Mouse (Mus musculus): ENCODE data around the gene Gzmd.
"Not testable (repeated sequence)": the region's sequence is repeated elsewhere in the genome, so short reads cannot be mapped to it uniquely, and the experiment has no call there.

Gene Gzmd

DNA sequence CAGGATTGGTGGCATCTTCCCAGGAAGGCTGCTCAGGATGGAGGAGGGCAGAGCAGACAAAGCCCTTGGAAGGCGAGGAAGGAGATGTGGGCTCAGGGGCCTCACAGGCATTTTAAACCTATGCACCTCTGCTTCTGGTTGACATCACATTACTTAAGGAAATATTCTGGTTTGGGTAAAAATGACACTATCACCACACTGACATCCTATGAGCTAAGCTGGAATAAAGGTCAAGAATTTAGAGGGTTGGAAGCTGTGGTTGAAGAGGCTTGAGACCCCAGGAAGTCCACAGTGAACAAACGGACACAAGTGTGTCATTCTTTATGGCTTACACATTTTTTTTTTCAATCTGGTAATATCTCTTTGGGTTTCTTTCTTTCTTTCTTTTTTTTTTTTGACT, at the start of gene Gzmd:
Gene Gzmd, minus strand, starts transcription at position 101 of the 400 bp plus-strand sequence.
- DNase-seq, result not testable (repeated sequence)

DNA sequence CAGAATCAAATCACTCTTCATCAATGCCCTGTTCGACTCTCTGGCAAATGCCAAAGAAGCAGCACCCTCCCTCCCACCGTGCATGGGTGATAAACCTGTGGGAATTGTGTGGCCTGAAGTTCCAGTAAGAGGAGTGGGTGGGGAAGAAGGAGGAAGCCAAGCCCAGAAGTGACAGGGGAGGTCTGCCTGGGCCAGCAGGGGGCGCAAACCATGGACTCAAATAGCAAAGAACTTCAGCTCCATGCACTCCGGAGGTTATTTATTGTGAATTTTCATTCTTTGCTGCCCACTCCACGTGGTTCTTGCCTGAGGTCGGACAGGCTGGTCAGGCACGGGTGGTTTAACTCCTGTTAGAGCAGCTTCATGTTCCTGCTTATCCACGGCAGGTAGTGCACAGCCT, 45.2 kb upstream of the Gzmd start:
- DNase-seq, result peak; percentile 54

DNA sequence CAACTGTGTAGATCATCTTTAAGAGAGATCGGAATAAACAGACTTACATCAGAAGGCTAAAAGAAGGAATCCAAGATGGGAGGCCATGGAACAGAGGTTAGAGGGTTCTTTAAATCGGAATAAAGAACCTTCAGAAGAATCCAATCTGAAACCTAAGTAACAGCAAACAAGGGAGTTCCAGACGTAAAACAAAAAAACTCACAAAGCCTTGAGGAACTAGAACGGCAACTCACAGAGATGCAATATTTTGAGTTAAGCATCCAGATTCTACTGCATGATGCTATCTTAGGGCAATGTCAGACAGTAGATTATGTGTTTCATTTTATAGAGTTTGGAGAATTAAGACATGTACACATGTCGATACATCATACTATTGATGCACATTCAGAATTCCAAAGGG, 42.1 kb upstream of the Gzmd start, which contains the start of gene Gzmn:
Gene Gzmn, minus strand, starts transcription at position 101 of the 400 bp plus-strand sequence.
- no peak for DNase-seq

DNA sequence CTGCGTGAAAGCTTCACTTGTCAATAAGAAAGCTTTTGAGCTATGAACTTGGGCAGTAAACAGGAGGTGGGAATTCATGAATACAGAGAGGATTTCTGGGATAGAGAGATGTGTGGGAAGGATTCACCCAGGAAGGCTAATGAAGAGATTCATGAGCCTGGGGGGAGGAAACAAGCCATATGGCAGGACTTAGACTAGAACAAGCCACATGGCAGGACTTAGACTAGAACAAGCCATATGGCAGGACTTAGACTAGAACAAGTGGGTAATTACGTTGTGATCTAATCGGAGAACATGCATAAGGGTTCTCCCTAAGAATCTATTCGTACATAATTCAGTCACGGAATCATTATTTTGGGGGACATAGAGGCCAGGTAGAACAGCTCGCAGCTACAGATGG, 41.0 kb upstream of the Gzmd start:
- DNase-seq, result no peak

DNA sequence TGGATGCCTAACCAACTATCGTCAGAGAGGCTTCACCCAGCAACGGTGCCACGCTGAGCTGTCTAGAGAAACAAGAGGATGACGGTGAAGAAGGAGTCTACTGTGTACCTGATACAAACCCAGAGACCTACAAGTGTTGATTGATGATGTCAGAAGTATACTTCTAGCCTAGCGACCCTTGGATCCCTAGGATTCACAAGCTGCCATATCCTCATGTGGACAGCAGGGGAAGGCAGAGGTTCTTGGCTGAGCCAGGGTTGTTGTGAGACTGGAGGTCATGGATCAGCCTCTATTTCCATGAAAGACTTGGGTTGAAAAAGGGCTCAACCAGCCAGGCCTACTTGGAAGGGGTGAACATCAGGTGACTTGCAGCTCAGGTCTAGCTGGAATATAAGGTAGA, 40.3 kb upstream of the Gzmd start:
- no peak for DNase-seq

DNA sequence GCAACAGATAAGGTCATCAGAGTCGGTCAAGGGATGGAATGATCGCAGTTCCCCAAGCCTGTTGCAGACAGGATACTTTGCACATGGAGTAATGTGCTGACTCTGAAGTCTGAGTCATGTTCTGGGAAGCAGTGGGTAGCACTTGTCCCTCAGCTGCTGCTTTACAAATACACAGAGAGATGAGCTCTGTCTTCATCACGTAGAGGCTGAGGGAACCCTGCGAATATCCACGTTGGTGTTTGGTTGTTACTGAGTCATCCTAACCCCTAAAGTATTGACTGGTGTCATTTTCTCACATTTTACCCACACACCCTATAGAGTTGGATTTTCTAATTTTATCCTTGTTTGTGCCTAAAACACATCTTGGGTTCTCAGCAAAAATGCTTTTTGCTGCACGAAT, 35.6 kb upstream of the Gzmd start:
- DNase-seq, result no peak

DNA sequence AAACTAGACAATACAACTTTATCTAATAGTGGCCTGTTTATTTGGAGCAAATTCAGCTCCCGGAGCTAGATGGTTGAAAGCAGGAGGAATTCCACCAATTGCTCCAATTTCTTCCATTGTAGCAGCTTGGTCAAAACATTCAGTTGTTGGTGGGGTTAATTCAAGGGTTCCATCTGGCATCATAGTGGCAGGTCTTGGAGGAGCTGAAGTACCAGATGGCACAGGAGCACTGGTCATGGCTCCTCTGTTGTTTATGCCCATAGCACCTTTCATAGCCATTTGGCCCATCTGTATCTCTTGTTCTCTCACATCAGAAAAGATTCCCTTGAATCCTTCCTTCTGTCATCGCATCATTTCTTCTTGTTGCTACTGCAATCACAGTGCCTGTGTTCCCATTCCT, 29.7 kb upstream of the Gzmd start:
- no peak for DNase-seq

DNA sequence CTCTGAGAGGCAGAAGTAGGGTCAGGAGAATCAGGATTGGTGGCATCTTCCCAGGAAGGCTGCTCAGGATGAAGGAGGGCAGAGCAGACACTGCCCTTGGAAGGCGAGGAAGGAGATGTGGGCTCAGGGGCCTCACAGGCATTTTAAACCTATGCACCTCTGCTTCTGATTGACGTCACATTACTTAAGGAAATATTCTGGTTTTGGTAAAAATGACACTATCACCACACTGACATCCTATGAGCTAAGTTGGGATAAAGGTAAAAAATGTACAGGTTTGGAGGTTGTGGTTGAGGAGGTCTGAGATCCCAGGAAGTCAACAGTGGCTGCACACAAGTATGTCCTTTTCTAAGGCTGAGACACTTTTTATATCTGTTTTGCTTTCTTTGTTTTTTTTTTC, 27.1 kb upstream of the Gzmd start, which contains the start of gene Gzmg:
Gene Gzmg, minus strand, starts transcription at position 101 of the 400 bp plus-strand sequence.
- DNase-seq, result not testable (repeated sequence)

DNA sequence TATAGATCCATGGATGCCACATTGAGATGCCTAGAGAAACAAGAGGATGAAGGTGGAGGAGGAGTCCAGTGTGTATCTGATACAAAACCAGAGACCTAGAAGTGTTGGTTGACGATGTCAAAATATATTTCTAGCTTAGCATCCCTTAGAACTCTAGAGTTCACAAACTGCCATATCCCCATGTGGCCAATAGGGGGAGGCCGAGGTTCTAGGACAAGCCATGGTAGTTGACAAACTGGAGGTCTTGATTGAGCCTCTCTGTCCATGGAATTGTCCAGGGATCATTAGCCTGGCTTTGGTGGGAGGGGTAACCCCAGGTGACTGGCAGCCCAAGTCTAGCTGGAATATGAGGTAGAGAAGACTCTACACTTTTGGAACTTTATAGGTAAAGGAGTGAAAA, 22.9 kb upstream of the Gzmd start:
- no peak for DNase-seq

DNA sequence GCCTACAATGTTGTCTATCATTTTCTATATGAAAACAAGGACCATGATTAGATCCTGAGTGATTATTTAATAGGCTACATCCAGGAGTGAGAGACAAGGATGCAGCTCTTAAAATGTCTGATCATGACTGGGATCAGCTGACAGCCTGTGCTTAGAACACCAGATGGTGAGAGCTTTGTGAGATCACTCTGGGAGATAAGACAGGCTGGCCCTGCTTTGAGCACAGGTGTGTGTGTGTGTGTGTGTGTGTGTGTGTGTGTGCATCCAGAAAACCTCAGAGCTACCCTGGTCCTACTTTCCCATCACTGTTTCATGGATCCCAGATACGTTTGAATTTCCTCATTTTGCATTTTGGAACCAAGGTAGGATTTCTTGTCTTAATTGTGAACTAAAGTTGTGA, 1.3 kb upstream of the Gzmd start:
- not testable (repeated sequence) for DNase-seq

DNA sequence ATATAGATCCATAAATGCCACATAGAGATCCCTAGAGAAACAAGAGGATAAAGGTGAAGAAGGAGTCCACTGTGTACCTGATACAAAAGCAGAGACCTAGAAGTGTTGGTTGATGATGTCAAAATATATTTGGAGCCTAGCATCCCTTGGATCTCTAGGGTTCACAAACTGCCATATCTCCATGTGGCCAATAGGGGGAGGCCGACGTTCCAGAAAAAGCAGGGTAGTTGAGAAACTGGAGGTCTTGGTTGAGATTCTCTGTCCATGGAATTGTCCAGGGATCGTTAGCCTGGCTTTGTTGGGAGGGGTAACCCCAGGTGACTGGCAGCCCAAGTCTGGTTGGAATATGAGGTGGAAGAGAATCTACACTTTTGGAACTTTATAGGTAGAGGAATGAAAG, 4.1 kb downstream of the Gzmd start:
- DNase-seq, result no peak

DNA sequence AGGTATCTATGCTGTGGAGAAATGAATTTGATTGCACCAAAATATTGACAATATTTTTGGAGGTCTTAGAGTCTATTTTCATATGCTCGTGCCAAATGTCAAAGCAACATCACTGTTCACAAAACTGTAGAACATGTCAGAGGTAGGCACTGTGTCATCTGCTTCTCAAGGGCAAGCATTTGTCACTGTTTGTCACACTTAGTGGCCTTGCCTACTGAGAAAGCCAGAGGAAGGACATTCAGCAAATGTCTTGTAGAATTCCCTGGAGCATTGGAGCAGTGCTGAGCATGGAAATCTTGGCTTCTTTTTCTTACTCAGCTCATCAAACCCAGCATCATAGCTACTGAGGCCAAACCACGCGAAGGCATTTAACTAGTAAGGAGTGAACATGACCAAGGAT, 8.9 kb downstream of the Gzmd start:
- DNase-seq, result no peak

DNA sequence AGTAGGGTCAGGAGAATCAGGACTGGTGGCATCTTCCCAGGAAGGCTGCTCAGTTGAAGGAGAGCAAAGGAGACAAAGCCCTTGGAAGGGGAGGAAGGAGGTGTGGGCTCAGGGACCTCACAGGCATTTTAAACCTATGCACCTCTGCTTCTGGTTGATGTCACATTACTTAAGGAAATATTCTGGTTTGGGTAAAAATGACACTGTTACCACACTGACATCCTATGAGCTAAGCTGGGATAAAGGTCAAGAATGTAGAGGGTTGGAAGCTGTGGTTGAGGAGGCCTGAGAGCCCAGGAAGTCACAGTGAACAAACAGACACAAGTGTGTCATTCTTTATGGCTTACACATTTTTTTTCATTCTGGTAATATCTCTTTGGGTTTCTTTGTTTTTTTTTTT, 11.9 kb downstream of the Gzmd start, which contains the start of gene Gzme:
Gene Gzme, minus strand, starts transcription at position 101 of the 400 bp plus-strand sequence.
- DNase-seq, result no peak

DNA sequence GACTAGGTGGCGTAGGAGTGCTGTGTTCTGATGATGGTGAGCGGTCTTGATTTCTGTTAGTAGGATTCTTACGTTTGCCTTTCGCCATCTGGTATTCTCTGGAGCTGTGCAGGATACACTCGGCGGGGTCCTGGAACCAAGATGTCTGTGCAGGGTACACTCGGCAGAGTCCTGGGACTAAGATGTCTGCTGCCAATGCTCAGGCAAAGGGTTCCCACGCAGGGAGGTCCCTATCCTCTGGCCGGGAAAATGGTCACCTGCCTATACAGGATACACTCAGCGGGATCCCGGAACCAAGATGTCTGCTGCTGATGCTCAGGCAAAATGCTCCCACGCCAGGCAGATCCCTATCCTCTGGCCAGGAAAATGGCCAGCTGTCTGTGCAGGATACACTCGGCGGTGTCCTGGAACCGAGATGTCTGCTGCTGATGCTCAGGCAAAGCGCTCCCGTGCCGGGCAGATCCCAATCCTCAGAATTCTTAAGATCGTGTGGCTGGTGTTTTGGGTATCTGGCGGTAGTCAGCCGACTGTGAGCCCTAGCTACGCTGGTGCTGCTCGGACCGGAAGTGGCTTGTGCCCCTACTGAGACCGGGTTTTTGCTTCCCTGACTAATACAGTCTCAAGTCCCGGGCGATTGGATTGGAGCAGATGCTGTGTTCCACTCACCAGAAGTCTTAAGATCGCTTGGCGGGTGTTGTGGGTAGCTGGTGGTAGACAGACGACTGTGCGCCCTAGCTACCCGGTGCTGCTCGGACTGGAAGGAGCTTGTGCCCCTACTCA, 16.7 kb downstream of the Gzmd start:
- not testable (repeated sequence) for DNase-seq

DNA sequence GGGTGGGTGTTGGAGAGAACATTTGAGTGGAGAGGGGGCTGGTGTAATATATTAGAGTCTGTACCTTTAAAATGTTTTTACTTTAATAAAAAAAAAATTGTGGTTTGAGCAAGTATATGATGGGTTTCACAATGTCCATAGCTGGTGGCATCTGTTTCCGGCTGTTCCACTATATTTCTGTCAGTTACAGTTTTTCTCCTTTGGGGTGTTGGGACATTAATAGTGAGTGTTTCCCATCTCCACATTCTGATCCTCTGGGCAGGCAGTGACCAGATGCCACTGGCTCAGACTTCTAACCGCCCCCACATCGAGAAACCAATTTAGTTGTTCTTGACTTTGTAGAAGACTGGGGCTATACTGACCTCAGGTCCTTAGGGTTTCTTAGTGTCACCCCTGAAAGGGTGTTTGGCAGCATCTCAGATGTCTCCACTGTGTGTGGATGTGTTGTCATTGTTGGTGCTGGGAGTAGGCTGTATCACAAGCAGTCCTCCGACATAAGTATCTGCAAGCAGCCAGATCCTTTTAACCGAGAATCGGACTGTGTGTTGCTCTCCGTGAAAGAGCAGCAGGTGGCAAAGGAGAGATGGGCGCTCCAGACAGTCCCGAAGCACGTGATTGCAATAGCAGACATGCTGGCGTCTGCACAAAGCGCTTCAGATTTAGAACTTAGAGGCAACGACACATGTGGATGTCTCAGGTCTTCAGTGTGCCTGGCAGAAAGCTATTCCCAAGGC, 26.8 kb downstream of the Gzmd start:
- no peak for DNase-seq

DNA sequence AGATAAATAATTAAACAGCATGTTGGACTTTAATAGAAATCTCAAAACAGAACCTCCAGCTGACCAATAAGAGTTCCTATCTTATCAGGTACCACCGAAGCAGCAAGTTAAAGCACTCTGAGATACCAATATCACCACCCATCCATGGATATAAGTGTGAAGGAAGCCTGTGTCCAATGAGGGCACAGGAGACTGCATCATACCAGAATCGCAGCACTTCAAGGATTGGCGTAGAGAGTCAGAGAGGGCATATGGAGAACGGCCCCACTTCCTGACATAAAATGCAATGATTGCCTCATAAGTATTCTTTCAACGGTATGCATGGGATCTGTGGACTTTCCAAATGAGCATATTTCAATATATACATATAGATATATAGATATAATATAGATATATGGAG, 27.4 kb downstream of the Gzmd start:
- DNase-seq, result no peak

DNA sequence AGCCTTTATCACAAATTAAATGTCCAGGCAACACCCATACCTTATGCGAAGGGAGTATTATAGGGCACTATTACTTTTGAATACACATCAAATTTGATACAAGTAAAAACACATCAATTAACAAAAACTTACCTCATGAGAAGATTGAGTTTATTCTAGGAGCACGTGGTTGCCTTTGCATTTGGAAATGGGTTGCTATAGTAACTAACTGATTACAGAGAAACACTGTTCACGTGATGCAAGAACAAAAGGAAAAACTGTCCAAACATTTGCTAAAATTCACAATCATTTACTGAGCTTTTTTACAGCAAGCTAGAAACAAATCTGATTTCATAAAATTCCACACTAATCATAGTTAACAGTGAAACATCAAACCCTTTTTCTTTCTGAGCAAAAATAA, 29.0 kb downstream of the Gzmd start:
- no peak for DNase-seq

DNA sequence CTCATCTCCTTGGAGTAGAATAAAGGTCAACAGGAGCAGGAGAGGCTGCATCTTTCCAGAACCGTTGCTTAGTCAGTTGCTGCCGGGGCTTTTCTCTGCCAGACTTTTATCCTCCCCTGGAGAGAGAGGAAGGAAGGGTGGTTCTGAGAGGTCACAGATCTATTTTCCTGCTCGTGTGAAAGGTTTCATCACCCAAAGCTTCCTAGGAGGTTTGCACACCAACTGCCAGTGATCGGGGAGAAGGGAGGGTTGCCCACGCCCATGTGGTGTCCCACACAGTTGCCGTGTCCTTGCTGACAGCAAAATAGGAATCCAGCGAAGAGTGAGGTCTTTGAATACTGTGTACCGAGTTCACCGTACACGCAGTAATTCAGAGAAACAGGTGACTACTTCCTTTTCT, 30.0 kb downstream of the Gzmd start, which contains the start of gene Ctsg:
Gene Ctsg, minus strand, starts transcription at position 189 of the 400 bp plus-strand sequence.
- no peak for DNase-seq

DNA sequence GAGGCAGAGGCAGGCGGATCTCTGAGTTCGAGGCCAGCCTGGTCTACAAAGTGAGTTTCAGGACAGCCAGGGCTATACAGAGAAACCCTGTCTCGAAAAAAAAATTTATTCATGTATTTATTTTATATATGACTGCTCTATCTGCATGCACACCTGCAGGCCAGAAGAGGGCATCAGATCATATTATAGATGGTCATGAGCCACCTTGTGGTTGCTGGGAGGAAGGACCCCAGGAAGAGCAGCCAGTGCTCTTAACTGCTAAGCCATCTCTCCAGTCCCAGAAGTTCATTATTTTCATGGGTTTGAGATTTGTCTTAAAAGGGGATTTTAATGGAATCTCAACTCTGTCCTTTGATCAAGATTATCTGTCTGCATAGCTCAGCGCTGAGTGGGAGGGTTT, 33.5 kb downstream of the Gzmd start:
- DNase-seq, result no peak

DNA sequence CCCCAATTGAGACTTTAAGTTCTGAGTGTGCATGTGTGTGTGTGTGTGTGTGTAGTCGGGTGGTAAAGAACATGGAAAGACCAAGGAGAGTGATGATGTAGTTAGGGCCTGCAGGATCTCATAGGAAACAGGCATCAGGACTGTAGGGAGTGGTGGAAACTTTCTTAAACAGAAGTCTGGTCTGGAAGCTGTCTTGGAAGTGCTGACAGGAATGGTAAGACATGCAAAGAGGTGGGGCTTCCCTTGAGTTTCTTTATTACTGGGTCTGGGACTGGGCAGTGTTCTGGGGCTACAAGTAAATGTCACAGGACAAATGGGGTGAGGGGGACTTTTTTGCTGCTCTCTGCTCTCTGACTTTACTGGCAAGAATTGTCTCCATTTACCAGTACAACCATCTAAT, 34.8 kb downstream of the Gzmd start:
- no peak for DNase-seq

DNA sequence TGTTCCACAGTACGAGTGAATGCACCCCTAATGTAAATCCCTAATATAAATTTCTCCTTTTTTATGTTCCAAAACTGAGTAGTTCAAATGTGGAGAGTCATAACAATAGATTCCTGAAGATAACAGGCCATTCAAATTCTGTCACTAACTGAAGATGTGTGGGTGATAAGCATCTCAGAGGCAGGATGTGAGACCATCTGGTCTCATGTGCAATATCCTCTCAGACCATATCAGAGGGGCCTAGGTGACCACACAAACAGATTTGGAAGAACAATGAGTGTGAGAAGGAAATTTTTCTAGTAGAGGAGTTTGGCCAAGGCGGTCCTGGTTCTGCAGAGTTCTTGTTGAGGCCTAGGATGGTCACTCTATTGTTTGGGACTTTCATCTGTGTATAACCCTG, 39.1 kb downstream of the Gzmd start:
- no peak for DNase-seq

DNA sequence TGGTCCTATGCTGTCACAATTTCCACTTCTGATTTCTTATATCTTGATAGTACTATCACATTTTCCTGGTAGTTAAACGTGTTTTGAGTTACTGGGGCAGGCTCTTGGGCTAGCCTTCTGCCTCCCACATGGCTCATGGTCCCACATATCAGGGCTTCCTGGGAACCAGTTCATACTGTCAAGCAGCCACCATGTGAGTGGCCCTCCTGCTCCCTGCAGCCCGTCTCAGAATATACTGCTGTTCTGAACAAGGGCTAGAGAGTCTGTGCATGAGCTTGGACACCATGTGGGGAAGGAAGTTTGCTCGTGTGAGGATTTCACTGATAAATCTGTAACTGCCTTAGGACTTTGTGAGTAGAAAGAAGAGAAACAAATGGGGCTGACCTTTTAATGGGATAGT, 45.7 kb downstream of the Gzmd start:
- no peak for DNase-seq

DNA sequence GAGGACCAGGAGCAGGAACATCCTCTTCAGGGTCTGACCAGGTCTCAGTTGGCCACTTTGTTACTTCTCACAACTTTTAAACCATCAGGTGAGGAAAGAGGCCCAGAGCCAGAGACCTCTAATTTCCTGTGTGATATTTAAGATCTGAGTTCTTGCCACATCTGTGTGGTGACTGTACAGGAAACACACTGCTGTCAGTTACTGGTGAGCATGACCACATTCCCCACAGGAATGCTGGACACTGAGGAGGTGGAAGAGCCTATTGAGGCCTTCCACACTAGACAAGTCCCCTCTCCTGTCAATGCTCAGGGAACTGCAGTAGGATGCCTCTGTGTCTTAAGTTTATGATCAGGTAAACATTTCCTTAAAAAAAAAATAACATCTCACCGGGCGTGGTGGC, 47.2 kb downstream of the Gzmd start, which contains the start of gene Mcpt8:
Gene Mcpt8, minus strand, starts transcription at position 107 of the 400 bp plus-strand sequence.
- DNase-seq, result no peak

DNA sequence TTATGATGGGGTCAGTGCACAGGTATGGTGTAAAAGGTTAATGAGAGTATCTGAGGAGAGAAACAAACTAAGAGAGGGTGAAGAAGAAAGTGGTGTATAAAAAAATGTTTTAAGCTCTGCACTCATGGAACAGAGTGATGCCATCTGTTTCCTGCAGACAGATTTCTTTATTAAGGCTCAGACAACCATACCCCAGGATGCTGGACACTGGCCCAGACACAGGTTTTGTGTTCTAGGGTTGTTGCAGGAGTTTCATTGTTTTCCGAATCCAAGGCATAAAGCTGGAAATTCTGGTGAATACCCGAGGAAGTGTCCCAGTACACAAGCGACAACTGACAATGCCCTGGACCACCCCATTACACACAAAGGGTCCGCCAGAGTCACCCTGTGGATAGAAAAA, 50.4 kb downstream of the Gzmd start:
- DNase-seq, result no peak
